Mouse (Mus musculus) layer of hippocampus, adult 9-10 months (tissue): ENCODE results near the gene Mfap4.

ENCODE experiments used
- DNase-seq: peaks from one replicate; pipeline ENCODE4 v3.0.0; 2022; ENCODE audit warnings: low spot score

Gene Mfap4

GRCm38 (mm10) chr11:61484613-61485540 lies at the start of gene Mfap4:
Gene Mfap4 (plus strand): TSS chr11:61485431.
- DNase-seq = peak; percentile 35

GRCm38 (mm10) chr11:61436298-61436697 lies 48.9 kb upstream of the Mfap4 start:
- no peak for DNase-seq

GRCm38 (mm10) chr11:61439170-61439569 lies 46.1 kb upstream of the Mfap4 start:
- DNase-seq = no peak

GRCm38 (mm10) chr11:61440416-61440815 lies 44.8 kb upstream of the Mfap4 start:
- no peak for DNase-seq

- no peak for DNase-seq
Measured at GRCm38 (mm10) chr11:61441670-61442069, 43.6 kb upstream of the Mfap4 start.

GRCm38 (mm10) chr11:61443807-61444206 lies 41.4 kb upstream of the Mfap4 start:
- DNase-seq = no peak

- no peak for DNase-seq
Measured at GRCm38 (mm10) chr11:61447296-61447695, 37.9 kb upstream of the Mfap4 start.

- DNase-seq = no peak
Measured at GRCm38 (mm10) chr11:61448041-61448440, 37.2 kb upstream of the Mfap4 start.

- no peak for DNase-seq
Measured at GRCm38 (mm10) chr11:61448599-61449225, 36.5 kb upstream of the Mfap4 start.

- no peak for DNase-seq
Measured at GRCm38 (mm10) chr11:61449499-61450292, 35.5 kb upstream of the Mfap4 start.

- no peak for DNase-seq
Measured at GRCm38 (mm10) chr11:61464071-61464470, 21.2 kb upstream of the Mfap4 start.

GRCm38 (mm10) chr11:61465422-61465821 lies 19.8 kb upstream of the Mfap4 start:
- DNase-seq = no peak

GRCm38 (mm10) chr11:61468534-61468933 lies 16.7 kb upstream of the Mfap4 start:
- no peak for DNase-seq

- DNase-seq = no peak
Measured at GRCm38 (mm10) chr11:61469317-61469917, 15.8 kb upstream of the Mfap4 start.

GRCm38 (mm10) chr11:61470880-61471279 lies 14.4 kb upstream of the Mfap4 start:
- DNase-seq = no peak

GRCm38 (mm10) chr11:61473630-61474029 lies 11.6 kb upstream of the Mfap4 start:
- no peak for DNase-seq

GRCm38 (mm10) chr11:61476786-61477382 lies 8.3 kb upstream of the Mfap4 start:
- no peak for DNase-seq

- no peak for DNase-seq
Measured at GRCm38 (mm10) chr11:61477566-61478508, 7.4 kb upstream of the Mfap4 start.

GRCm38 (mm10) chr11:61478788-61479187 lies 6.4 kb upstream of the Mfap4 start:
- no peak for DNase-seq
